28 mouse cellular contexts compared by ENCODE assay signal in genomic region chr1:152619396-152619795, GRCm38 (mm10).
DNase-seq lines count a peak whose midpoint lies in the region; ATAC-seq and TF ChIP-seq lines count a peak whose summit lies in the region.
"Had no signal": no experiment of that assay in that cellular context is flagged by ENCODE, and none has a peak within 500 bp of the region (broad histone marks: within the 10 kb centered on the region; RNA-seq: fewer than 3 reads in every experiment).

No protein-coding gene starts in this region.

- H3K27ac ChIP-seq in embryonic facial prominence, embryonic 12.5 days: 0 out of 2 replicates have a peak overlapping the region, but pooled peaks have one; percentile 23
- no peak overlapping the region for H3K27ac ChIP-seq in embryonic facial prominence, embryonic 10.5 days (replicated peaks)
- H3K27ac ChIP-seq in heart, embryonic 12.5 days (ENCODE audit: poor library complexity, severe bottlenecking): peak overlapping the region; percentile 81
- peak overlapping the region; percentile 67 for H3K27ac ChIP-seq in heart, postnatal 0 days (ENCODE audit: low read depth)
- peak overlapping the region; percentile 34 for H3K27ac ChIP-seq in lung, embryonic 14.5 days (ENCODE audit: low read depth)
- no peak overlapping the region for H3K27ac ChIP-seq in lung, postnatal 0 days (ENCODE audit: low read length)
- H3K27ac ChIP-seq: forebrain, embryonic 15.5 days; hindbrain, embryonic 10.5 days; hindbrain, embryonic 15.5 days; liver, embryonic 15.5 days; neural tube, embryonic 13.5 days; stomach, postnatal 0 days had no signal

- 66% methylated on average over 9 of the region's 9 CpGs for WGBS in embryonic facial prominence, embryonic 12.5 days
- 79% methylated on average over 9 of the region's 9 CpGs for WGBS in embryonic facial prominence, embryonic 10.5 days
- WGBS in heart, embryonic 12.5 days: 44% methylated on average over 9 of the region's 9 CpGs
- 39% methylated on average over 9 of the region's 9 CpGs for WGBS in heart, postnatal 0 days
- 48% methylated on average over 9 of the region's 9 CpGs for WGBS in lung, embryonic 14.5 days
- 68% methylated on average over 9 of the region's 9 CpGs for WGBS in lung, postnatal 0 days

- peaks cover 41% of the 10 kb centered on the region for H3K4me1 ChIP-seq in embryonic facial prominence, embryonic 12.5 days
- H3K4me1 ChIP-seq in embryonic facial prominence, embryonic 10.5 days: peaks cover 55% of the 10 kb centered on the region
- peaks cover 90% of the 10 kb centered on the region for H3K4me1 ChIP-seq in heart, embryonic 12.5 days (replicated peaks)
- H3K4me1 ChIP-seq in heart, postnatal 0 days (ENCODE audit: control insufficient read depth, insufficient read depth): peaks cover 69% of the 10 kb centered on the region
- H3K4me1 ChIP-seq in lung, embryonic 14.5 days (ENCODE audit: insufficient read depth): peaks cover 46% of the 10 kb centered on the region
- peaks cover 18% of the 10 kb centered on the region; the same call in 1 of the 2 replicates for H3K4me1 ChIP-seq in lung, postnatal 0 days (ENCODE audit: insufficient read depth, low read depth, low read length)

- no peaks in the 10 kb centered on the region for H3K9me3 ChIP-seq in embryonic facial prominence, embryonic 12.5 days
- peaks cover 8% of the 10 kb centered on the region; the same call in 1 of the 2 replicates for H3K9me3 ChIP-seq in embryonic facial prominence, embryonic 10.5 days
- no peaks in the 10 kb centered on the region for H3K9me3 ChIP-seq in heart, embryonic 12.5 days (replicated peaks)
- no peaks in the 10 kb centered on the region; the same call in 1 of the 2 replicates for H3K9me3 ChIP-seq in heart, postnatal 0 days (replicated peaks; ENCODE audit: control insufficient read depth, low read length)
- H3K9me3 ChIP-seq in lung, embryonic 14.5 days (ENCODE audit: low read depth, low read length): no peaks in the 10 kb centered on the region
- H3K9me3 ChIP-seq in lung, postnatal 0 days (ENCODE audit: low read length): no peaks in the 10 kb centered on the region
- H3K9me3 ChIP-seq: forebrain, embryonic 15.5 days; hindbrain, embryonic 15.5 days had no signal

- no peaks in the 10 kb centered on the region; the same call in 1 of the 2 replicates for H3K36me3 ChIP-seq in embryonic facial prominence, embryonic 12.5 days
- peaks cover 77% of the 10 kb centered on the region for H3K36me3 ChIP-seq in embryonic facial prominence, embryonic 10.5 days (replicated peaks)
- H3K36me3 ChIP-seq in heart, embryonic 12.5 days: peaks cover 22% of the 10 kb centered on the region
- H3K36me3 ChIP-seq in heart, postnatal 0 days (replicated peaks; ENCODE audit: control insufficient read depth, insufficient read depth, low read length): peaks cover 26% of the 10 kb centered on the region
- H3K36me3 ChIP-seq in lung, embryonic 14.5 days (ENCODE audit: insufficient read depth): peaks cover 13% of the 10 kb centered on the region; the same call in 1 of the 2 replicates
- no peaks in the 10 kb centered on the region for H3K36me3 ChIP-seq in lung, postnatal 0 days (ENCODE audit: insufficient read depth, low read length)
- H3K36me3 ChIP-seq: forebrain, embryonic 15.5 days; G1E; hindbrain, embryonic 15.5 days had no signal

- intact Hi-C loops in heart, postnatal 36 days (cut with DNase I): no loop called here

- ATAC-seq in embryonic facial prominence, embryonic 12.5 days (ENCODE audit: insufficient number of reproducible peaks, insufficient read depth, low FRiP score, low TSS enrichment): no peak
- ATAC-seq in heart, embryonic 12.5 days (ENCODE audit: insufficient number of reproducible peaks, low FRiP score): no peak
- ATAC-seq in heart, postnatal 0 days (ENCODE audit: insufficient read depth, low read depth): no peak
- ATAC-seq in lung, embryonic 14.5 days (ENCODE audit: insufficient read depth): peak; percentile 79
- no peak for ATAC-seq in lung, postnatal 0 days
- ATAC-seq: forebrain, embryonic 15.5 days; inflammation-experienced regulatory T-cells, adult 6 months; midbrain, embryonic 16.5 days had no signal

- TF ChIP-seq EP300 in heart, postnatal 0 days (IDR thresholded peaks at IDR 0.05; ENCODE audit: low read depth): no peak
- TF ChIP-seq EP300 in lung, postnatal 0 days (IDR thresholded peaks at IDR 0.05): no peak

- no peak for TF ChIP-seq CTCF in heart, postnatal 0 days (IDR thresholded peaks at IDR 0.05; ENCODE audit: low read depth)
- no peak for TF ChIP-seq CTCF in lung, embryonic 14.5 days (IDR thresholded peaks at IDR 0.05; ENCODE audit: low read depth)
- TF ChIP-seq CTCF in lung, postnatal 0 days (IDR thresholded peaks at IDR 0.05): no peak

- DNase-seq in embryonic facial prominence, embryonic 10.5 days (ENCODE audit: low spot score): no peak
- no peak for DNase-seq in heart, adult 11 months
- no peak for DNase-seq in heart, postnatal 0 days (ENCODE audit: low spot score)
- no peak for DNase-seq in heart, postnatal 36 days
- peak; percentile 69 for DNase-seq in lung, embryonic 14.5 days
- no peak for DNase-seq in lung, postnatal 0 days (ENCODE audit: low spot score)
- DNase-seq: adrenal gland, adult 8-10 months; cerebellum, adult 2 months; cerebellum, postnatal 14 days; kidney, adult 11 months; kidney, postnatal 25 days; liver; lung, postnatal 36 days; right cerebral cortex, postnatal 4 days; thymus, adult 18-20 months; thymus, postnatal 25 days had no signal

- no peak overlapping the region for H3K4me2 ChIP-seq in embryonic facial prominence, embryonic 12.5 days (replicated peaks)
- H3K4me2 ChIP-seq in heart, embryonic 12.5 days: peak overlapping the region; percentile 27
- H3K4me2 ChIP-seq in heart, postnatal 0 days (ENCODE audit: low read depth, low read length): peak overlapping the region; percentile 1; the same call in 1 of the 2 replicates
- H3K4me2 ChIP-seq in lung, embryonic 14.5 days: peak overlapping the region; percentile 29; the same call in 1 of the 2 replicates
- H3K4me2 ChIP-seq in lung, postnatal 0 days (replicated peaks; ENCODE audit: low read depth, low read length): no peak overlapping the region
- H3K4me2 ChIP-seq: forebrain, embryonic 15.5 days; hindbrain, embryonic 15.5 days; liver, embryonic 15.5 days; midbrain, embryonic 11.5 days; neural tube, embryonic 13.5 days had no signal

- H3K27me3 ChIP-seq in embryonic facial prominence, embryonic 12.5 days: no peaks in the 10 kb centered on the region
- H3K27me3 ChIP-seq in embryonic facial prominence, embryonic 10.5 days (replicated peaks; ENCODE audit: low read depth, poor library complexity, severe bottlenecking): no peaks in the 10 kb centered on the region
- H3K27me3 ChIP-seq in heart, embryonic 12.5 days (replicated peaks): no peaks in the 10 kb centered on the region
- no peaks in the 10 kb centered on the region for H3K27me3 ChIP-seq in heart, postnatal 0 days (ENCODE audit: control insufficient read depth, insufficient read depth, low read length)
- H3K27me3 ChIP-seq in lung, embryonic 14.5 days (ENCODE audit: insufficient read depth, low read length): 0 out of 2 replicates have a peak, but pooled peaks cover 2% of the 10 kb centered on the region
- H3K27me3 ChIP-seq in lung, postnatal 0 days (replicated peaks; ENCODE audit: insufficient read depth, low read length): no peaks in the 10 kb centered on the region
- H3K27me3 ChIP-seq: forebrain, embryonic 15.5 days; hindbrain, embryonic 15.5 days; neural tube, embryonic 13.5 days had no signal

- H3K9ac ChIP-seq in embryonic facial prominence, embryonic 12.5 days: no peak overlapping the region
- no peak overlapping the region for H3K9ac ChIP-seq in heart, embryonic 12.5 days
- no peak overlapping the region for H3K9ac ChIP-seq in heart, postnatal 0 days (replicated peaks; ENCODE audit: low read depth, low read length)
- H3K9ac ChIP-seq in lung, embryonic 14.5 days: no peak overlapping the region
- H3K9ac ChIP-seq in lung, postnatal 0 days (replicated peaks; ENCODE audit: low read depth): no peak overlapping the region
- H3K9ac ChIP-seq: forebrain, embryonic 15.5 days; hindbrain, embryonic 15.5 days; liver, embryonic 15.5 days; neural tube, embryonic 13.5 days had no signal

- H3K4me3 ChIP-seq in embryonic facial prominence, embryonic 12.5 days: no peak overlapping the region
- no peak overlapping the region for H3K4me3 ChIP-seq in embryonic facial prominence, embryonic 10.5 days
- H3K4me3 ChIP-seq in heart, embryonic 12.5 days: no peak overlapping the region
- no peak overlapping the region for H3K4me3 ChIP-seq in heart, postnatal 0 days (ENCODE audit: low read depth, low read length)
- no peak overlapping the region for H3K4me3 ChIP-seq in lung, embryonic 14.5 days (ENCODE audit: low read depth, low read length)
- H3K4me3 ChIP-seq in lung, postnatal 0 days (ENCODE audit: low read depth, low read length): no peak overlapping the region
- H3K4me3 ChIP-seq: forebrain, embryonic 15.5 days; hindbrain, embryonic 10.5 days; hindbrain, embryonic 15.5 days; liver, embryonic 15.5 days; neural tube, embryonic 13.5 days had no signal

Comparison
In these comparisons a context has a peak if more than half of its experiments do, and no peak if none do; other contexts are left out.
1. H3K27ac ChIP-seq: peak in embryonic facial prominence, embryonic 12.5 days (single experiment), heart, embryonic 12.5 days (single experiment), heart, postnatal 0 days (single experiment) and lung, embryonic 14.5 days (single experiment); none in embryonic facial prominence, embryonic 10.5 days (single experiment) and lung, postnatal 0 days (single experiment).
2. H3K4me2 ChIP-seq: peak in heart, embryonic 12.5 days (single experiment), heart, postnatal 0 days (single experiment) and lung, embryonic 14.5 days (single experiment); none in embryonic facial prominence, embryonic 12.5 days (single experiment) and lung, postnatal 0 days (single experiment).